In genomic region chr4:132793322-132794004, GRCm38 (mm10) we compare ENCODE assay signal across 1 mouse cellular context.
A peak's percentile ranks its signal among the peaks of the same experiment; 100 is the strongest.
TF ChIP-seq lines count a peak whose summit lies in the region.

No protein-coding gene starts in this region.

TF ChIP-seq in CH12.LX, 34 proteins besides CTCF, POLR2A, EP300 and RAD21:
- TF ChIP-seq TBP (conservative IDR thresholded peaks at IDR 0.05; ENCODE audit: low read depth, low read length), result 0 out of 2 replicates have a peak, but pooled peaks have one; percentile 72
- peak; percentile 23; the same call in 1 of the 2 replicates for TF ChIP-seq ZNF384 (IDR thresholded peaks at IDR 0.05; ENCODE audit: low read depth, low read length)
